Mouse (Mus musculus) CH12.LX (cell line): ENCODE data around the gene Rap1b.

Experiments
- CTCF ChIP-seq, 2 experiments: IDR thresholded peaks in 1 of 2; conservative IDR thresholded peaks in 1 of 2; 2 replicates each; pipeline ENCODE4 v1.5.1; 2011 to 2012; ENCODE audit warnings: low read depth in 2 of 2, low read length in 2 of 2, improper control_type of control experiment in 1 of 2, inconsistent platforms in 1 of 2, mild to moderate bottlenecking in 1 of 2, moderate library complexity in 1 of 2
- E2F4 ChIP-seq: IDR thresholded peaks from 2 replicates; pipeline ENCODE4 v1.6.1; 2011; ENCODE audit warnings: low read depth, low read length, improper control_type of control experiment; ENCODE audit not compliant: insufficient replicate concordance
- EP300 ChIP-seq: IDR thresholded peaks from 2 replicates; pipeline ENCODE4 v1.6.1; 2011; ENCODE audit warnings: low read length, improper control_type of control experiment
- JUND ChIP-seq: conservative IDR thresholded peaks from 2 replicates; pipeline ENCODE4 v1.6.1; 2011; ENCODE audit warnings: low read depth, low read length, improper control_type of control experiment
- MYC ChIP-seq: IDR thresholded peaks from 2 replicates; pipeline ENCODE4 v1.6.1; 2011; ENCODE audit warnings: low read depth, mild to moderate bottlenecking, improper control_type of control experiment, low read length
- NELFE ChIP-seq: IDR thresholded peaks from 2 replicates; pipeline ENCODE4 v1.6.1; 2011; ENCODE audit warnings: low read depth, low read length, improper control_type of control experiment
- PAX5 ChIP-seq: IDR thresholded peaks from 2 replicates; pipeline ENCODE4 v1.6.1; 2012; ENCODE audit warnings: low read length, inconsistent platforms, mixed read lengths
- POLR2A ChIP-seq: IDR thresholded peaks from 2 replicates; pipeline ENCODE4 v1.6.1; 2011; ENCODE audit warnings: low read depth, mild to moderate bottlenecking, improper control_type of control experiment, low read length
- POLR2AphosphoS2 ChIP-seq: IDR thresholded peaks from 2 replicates; pipeline ENCODE4 v1.6.1; 2011; ENCODE audit warnings: low read depth, low read length, improper control_type of control experiment
- TCF12 ChIP-seq: IDR thresholded peaks from 2 replicates; pipeline ENCODE4 v1.6.1; 2014; ENCODE audit warnings: low read depth, mild to moderate bottlenecking, inconsistent platforms, low read length, improper control_type of control experiment

GRCm38 (mm10) chr10:117836354-117836753 is 9.5 kb downstream of the Rap1b start:
- TF ChIP-seq E2F4 (no peak), CTCF (conservative IDR thresholded peaks at IDR 0.05 in 1 of 2, IDR thresholded peaks at IDR 0.05 in 1 of 2; ENCODE audit: low read depth in 2 of 2, low read length in 2 of 2) (no peak), POLR2A (no peak), EP300 (no peak), NELFE (no peak), TCF12 (no peak), POLR2AphosphoS2 (no peak), JUND (no peak), PAX5 (no peak), MYC (no peak)
